Mouse (Mus musculus) bone marrow macrophage, adult 2 months (primary cell): ENCODE measurements around the gene Bicdl2.
A peak's percentile ranks its signal among the peaks of the same experiment; 100 is the strongest.

Experiments used
- CTCF ChIP-seq: IDR thresholded peaks from 2 replicates; pipeline ENCODE4 v1.5.1; 2012; ENCODE audit warnings: low read depth, mild to moderate bottlenecking, low read length, moderate library complexity
- POLR2A ChIP-seq: IDR thresholded peaks from 2 replicates; pipeline ENCODE4 v1.6.1; 2012; ENCODE audit warnings: mild to moderate bottlenecking, low read depth, low read length, borderline replicate concordance

GRCm38 (mm10) chr17:23660117-23660875 lies at the start of gene Bicdl2:
- TF ChIP-seq CTCF: peak; percentile 91
- no peak for TF ChIP-seq POLR2A
